Mouse (Mus musculus) embryo, embryonic 11.5 days (tissue): Measurements from ENCODE around the gene Nfs1.
"Not testable (repeated sequence)": the region's sequence is repeated elsewhere in the genome, so short reads cannot be mapped to it uniquely, and the experiment has no call there.

Source experiments
- DNase-seq: peaks from one replicate; pipeline ENCODE4 v3.0.0-alpha.2; 2012; ENCODE audit warnings: low read depth, low spot score

Gene Nfs1

GRCm38 (mm10) chr2:156145486-156146130 is 1.6 kb upstream of the Nfs1 start:
- DNase-seq: no peak

- DNase-seq: no peak
Observed at GRCm38 (mm10) chr2:156143367-156143766, 619 bp downstream of the Nfs1 start.

GRCm38 (mm10) chr2:156142820-156143219 is 1.2 kb downstream of the Nfs1 start:
- no peak for DNase-seq

DNA sequence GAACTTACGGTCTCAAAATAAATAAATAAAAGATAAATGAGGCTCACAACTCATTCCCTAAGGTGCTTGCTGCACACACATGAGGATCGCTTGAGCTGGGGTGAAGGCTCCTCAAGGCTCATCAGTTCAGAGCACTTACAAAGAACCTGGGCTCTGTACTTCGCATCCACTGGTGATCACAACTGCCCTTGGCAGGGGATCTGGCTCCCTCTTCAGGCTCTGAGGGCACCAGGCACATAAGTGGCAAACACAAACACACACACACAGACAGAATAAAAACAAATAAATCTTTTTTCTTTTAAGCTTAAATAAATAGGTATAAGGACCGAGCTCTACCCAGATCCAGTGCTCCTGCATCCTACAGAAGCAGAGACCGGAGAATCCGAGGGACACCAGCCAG is 8.3 kb downstream of the Nfs1 start:
- DNase-seq: no peak

GRCm38 (mm10) chr2:156134161-156134560 is 9.8 kb downstream of the Nfs1 start:
- no peak for DNase-seq

GRCm38 (mm10) chr2:156126992-156127391 is 17.0 kb downstream of the Nfs1 start, which contains the start of gene Gm28036:
Gene Gm28036, minus strand, starts transcription at chr2:156127092.
- no peak for DNase-seq

- DNase-seq: no peak
Observed at GRCm38 (mm10) chr2:156123731-156124130, 20.3 kb downstream of the Nfs1 start.

GRCm38 (mm10) chr2:156119566-156119965 is 24.4 kb downstream of the Nfs1 start:
- no peak for DNase-seq

GRCm38 (mm10) chr2:156112080-156112423 is 31.9 kb downstream of the Nfs1 start:
- not testable (repeated sequence) for DNase-seq

DNA sequence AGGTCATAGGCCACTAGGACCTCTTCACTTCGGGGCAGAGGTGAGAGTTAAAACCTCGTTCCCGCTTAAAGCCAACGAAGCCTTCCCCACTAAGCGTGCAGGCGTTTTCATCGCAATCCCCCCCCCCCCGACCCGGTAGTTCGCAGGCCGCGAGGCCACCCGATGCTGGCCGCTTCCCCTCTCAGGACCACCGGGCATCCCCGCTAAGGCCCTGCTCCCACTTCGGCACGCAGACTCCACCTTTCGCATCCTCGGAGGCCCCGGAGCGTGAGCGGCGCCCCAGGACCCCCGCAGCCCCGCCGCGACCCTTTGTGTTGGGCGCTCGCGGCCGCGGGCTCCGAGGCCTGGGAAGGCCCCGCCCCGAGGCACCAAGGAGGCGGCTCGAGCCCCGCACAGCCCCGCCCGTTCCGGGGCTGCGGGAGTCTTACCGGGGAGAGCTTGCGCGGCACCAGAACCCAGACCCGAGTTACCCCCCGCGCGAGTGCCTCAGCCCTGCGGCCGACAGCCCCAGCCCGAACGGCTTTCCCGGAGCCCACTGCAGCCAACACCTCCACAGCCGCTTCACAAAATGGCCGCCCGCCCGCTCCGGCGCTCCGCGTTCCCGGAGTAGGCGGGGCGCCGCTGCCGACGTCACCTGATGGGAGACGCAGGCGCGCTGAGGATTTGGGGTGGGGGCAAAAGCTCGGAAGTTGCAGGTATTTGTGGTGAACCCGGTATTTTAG is 32.5 kb downstream of the Nfs1 start, which contains the start of the genes Cpne1 and Rbm12:
Gene Cpne1, minus strand, starts transcription at position 608 of the 722 bp plus-strand sequence.
Gene Rbm12, minus strand, starts transcription at position 621 of the 722 bp plus-strand sequence.
- peak; percentile 86 for DNase-seq

DNA sequence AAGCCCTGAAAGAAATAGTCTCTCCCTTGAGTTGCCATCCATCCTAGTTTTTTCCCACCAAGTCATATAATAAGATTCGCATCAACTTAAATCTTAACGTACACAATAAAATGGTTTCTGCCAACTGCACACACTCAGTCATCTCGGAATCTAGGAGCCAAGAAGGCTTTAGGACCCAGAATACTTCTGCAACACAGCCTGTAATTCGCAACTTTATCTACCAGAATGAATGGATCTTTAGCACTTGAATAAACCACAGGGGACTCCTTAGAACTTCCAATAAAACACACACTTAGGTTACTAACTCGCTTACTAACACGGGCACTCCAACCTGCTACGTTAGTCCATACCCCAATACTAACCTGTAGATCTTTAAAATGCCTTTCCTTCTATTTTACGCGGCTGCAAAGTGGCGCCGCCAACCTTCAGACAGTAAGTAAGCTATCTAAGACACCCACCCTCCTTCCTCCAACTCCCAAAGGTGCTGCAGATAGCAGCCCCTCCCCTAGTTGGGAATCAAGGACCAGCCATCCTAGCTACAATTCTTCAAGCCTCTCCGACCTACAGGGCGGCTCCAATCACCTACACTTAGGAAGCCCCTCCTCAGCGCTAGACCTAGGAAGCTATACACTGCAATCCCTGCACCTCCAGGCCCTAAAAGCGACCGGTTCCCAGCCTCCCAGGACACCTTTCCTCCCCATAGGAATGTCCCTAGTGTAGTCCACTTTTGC is 33.2 kb downstream of the Nfs1 start:
- peak; percentile 17 for DNase-seq

DNA sequence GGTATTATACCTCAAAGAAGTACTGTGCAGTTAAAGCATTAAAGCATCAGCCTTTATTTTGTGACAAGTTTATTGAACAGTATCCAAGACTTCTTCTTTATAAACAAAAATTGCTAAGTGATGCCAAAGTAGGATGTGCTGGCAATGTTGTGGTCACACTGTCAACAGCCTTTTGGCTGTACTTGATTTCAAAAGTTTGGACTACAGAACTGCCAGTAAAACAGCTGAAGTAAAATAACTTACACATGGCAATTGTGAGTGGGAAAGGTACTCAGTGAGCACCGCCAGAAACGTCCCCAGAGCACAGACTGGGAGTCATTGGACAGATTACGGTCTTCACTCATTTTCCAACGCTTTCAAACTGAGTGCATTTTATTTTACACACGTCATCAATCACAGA is 52.1 kb downstream of the Nfs1 start:
- no peak for DNase-seq

DNA sequence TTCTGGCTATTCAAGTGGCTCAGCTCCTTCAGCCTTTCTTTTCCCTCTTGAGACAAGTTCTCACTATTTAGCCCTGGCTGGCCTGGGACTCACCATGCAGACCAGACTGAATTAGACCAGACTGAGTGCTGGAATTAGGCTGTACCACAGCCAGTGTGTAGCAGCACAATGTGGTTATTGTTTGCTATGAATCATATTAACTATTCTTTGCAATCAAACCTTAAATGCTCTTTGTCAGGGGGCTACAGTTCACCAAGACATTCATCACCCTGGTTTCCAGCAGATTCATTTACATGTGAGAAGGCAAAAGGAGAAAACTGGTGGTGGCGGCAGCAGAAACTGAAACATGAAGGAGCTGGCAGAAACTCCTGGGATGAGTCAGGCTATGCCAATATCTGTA is 54.2 kb downstream of the Nfs1 start:
- no peak for DNase-seq

- no peak for DNase-seq
Observed at GRCm38 (mm10) chr2:156087391-156088110, 56.4 kb downstream of the Nfs1 start.

- no peak for DNase-seq
Observed at GRCm38 (mm10) chr2:156084541-156084940, 59.4 kb downstream of the Nfs1 start.

- DNase-seq: no peak
Observed at GRCm38 (mm10) chr2:156080391-156080790, 63.6 kb downstream of the Nfs1 start.

DNA sequence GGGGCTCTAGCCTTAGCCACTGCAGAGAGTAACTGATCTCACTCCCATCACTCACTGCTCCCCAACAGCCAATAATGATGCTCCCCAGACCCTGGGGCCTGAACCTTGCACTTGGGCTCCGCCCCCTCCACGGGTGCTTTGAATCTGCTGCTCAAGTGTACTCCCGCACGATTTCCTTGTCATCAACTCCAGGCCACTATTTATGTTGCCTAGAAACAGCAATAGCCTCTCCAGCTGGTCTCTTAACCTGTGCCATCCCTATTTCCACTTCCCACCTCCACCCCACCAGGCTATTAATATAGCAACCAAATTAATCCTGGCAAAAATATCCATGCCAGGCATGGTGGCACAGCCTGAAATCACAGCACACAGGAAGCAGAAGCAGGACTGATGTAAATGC is 64.3 kb downstream of the Nfs1 start:
- DNase-seq: no peak

DNA sequence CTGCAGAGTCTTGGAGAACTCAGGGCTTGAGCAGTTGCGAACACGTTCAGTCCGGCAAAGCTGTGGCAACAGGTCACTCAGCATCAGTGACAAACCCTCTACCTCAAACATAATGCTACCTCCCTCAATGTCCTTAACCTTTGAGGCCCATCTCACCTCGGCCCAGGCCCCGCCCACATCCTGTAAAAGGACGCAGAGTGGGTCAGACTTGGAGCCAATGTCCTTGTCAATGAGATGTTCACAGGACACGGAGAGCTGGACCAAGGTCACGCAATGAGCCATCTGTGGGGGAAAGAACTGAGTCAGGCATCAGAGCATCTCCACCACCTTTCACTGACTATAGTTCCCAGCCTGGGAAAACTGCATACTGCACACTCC is 64.8 kb downstream of the Nfs1 start:
- DNase-seq: no peak

DNA sequence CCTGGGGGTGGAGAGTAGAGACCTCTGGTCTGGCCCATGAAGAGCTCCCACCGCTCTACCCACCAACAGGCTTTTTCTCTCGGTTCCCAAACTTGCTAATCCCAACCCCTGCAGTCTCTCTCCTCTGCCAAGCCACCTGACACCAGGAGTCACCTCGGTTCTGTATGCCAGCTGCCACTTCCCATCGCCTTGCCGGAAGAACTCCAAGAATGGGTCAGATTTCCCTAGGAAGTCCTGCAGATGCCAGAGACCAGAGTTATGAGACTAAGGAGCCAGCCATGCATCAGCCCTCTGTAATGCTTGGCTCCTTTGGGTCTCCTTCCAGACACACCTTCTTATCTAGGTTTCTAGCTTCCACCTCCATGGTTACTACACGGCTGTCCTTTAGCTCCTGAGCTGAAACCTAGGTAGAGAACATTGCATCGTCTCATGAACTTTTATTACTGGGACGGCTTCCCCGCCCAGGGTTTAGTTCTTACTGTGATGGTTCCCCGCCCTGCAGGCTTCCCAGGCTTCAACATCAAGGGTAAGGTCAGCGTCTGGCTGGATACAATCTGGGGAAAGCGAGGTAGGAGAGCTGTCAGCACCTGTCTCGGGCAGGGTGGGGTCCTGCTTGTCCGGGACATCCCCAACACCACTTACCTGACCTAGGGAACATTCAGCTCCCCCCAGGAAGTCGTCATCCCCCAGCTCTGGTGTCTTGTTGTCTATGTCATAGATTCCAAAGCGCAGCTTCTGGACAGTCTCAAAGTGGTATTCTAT is 65.4 kb downstream of the Nfs1 start:
- no peak for DNase-seq

DNA sequence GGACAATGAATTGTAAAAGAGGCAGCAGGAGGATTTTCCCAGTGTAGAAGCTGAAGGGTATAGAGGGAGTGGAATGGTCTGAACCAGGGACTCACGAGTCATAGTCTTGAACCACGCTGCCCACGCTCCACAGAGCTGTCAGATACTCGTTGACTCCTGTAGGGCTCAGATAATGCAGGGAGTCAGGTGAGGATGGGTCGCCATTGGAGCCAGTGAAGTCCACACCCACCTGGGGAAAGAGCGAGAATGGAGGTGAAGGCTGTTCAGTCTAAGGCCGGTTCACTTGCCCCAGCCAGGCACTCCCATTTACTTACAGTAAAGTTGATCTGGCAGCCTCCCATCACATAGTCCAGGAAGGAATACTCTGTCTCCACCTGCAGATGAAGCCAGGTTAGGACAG is 66.5 kb downstream of the Nfs1 start:
- DNase-seq: no peak

GRCm38 (mm10) chr2:156073725-156074124 is 70.3 kb downstream of the Nfs1 start:
- DNase-seq: no peak
